ENCODE assay signal across 10 mouse cellular contexts in genomic region chr17:56121826-56122225, GRCm38 (mm10). TPM values are rescaled to one million over a fixed set of nuclear protein-coding genes. Genes with fewer than 3 reads are reported as not detected.
A peak's percentile ranks its signal among the peaks of the same experiment; 100 is the strongest.
DNase-seq lines count a peak whose midpoint lies in the region; ATAC-seq and TF ChIP-seq lines count a peak whose summit lies in the region.
"Had no signal": no experiment of that assay in that cellular context is flagged by ENCODE, and none has a peak within 500 bp of the region (broad histone marks: within the 10 kb centered on the region; RNA-seq: fewer than 3 reads in every experiment).

Gene Lrg1, minus strand, starts transcription at chr17:56122001.

- no peak for TF ChIP-seq CTCF in E14TG2a.4 (conservative IDR thresholded peaks at IDR 0.05; ENCODE audit: low read length)

- 63% methylated on average over 2 of the region's 2 CpGs for WGBS in midbrain, embryonic 15.5 days

- no peaks in the 10 kb centered on the region for H3K36me3 ChIP-seq in E14TG2a.4 (ENCODE audit: insufficient read depth, low read length)
- peaks cover 27% of the 10 kb centered on the region for H3K36me3 ChIP-seq in midbrain, embryonic 15.5 days (replicated peaks)

- peaks cover 77% of the 10 kb centered on the region for H3K27me3 ChIP-seq in E14TG2a.4 (ENCODE audit: insufficient read depth, low read length)
- H3K27me3 ChIP-seq in midbrain, embryonic 15.5 days (replicated peaks) = peaks cover 65% of the 10 kb centered on the region

- no peak for DNase-seq in heart, adult 18-20 months
- no peak for DNase-seq in heart, postnatal 4 days
- DNase-seq in heart, postnatal 14 days = no peak
- DNase-seq in T-cell, adult 2 months (ENCODE audit: low spot score) = no peak
- no peak for DNase-seq in retina, postnatal 1 day
- DNase-seq: kidney, adult 11 months; left cerebral cortex, postnatal 4 days had no signal

- H3K4me1 ChIP-seq in E14TG2a.4 (replicated peaks; ENCODE audit: low read depth, low read length) = peaks cover 47% of the 10 kb centered on the region
- peaks cover 7% of the 10 kb centered on the region; the same call in 1 of the 2 replicates for H3K4me1 ChIP-seq in brown adipose tissue, adult 24 weeks (ENCODE audit: control insufficient read depth, insufficient read depth, insufficient read length, low read length)
- H3K4me1 ChIP-seq in midbrain, embryonic 15.5 days = peaks cover 6% of the 10 kb centered on the region

- H3K27ac ChIP-seq in brown adipose tissue, adult 24 weeks (replicated peaks; ENCODE audit: low read depth, low read length) = peak within 1 kb of the TSS; percentile 78
- H3K27ac ChIP-seq in midbrain, embryonic 15.5 days = no peak within 1 kb of the TSS

- H3K9me3 ChIP-seq in E14TG2a.4 (ENCODE audit: low read length) = peaks cover 10% of the 10 kb centered on the region
- H3K9me3 ChIP-seq in midbrain, embryonic 15.5 days = peaks cover 7% of the 10 kb centered on the region; the same call in 1 of the 2 replicates

- no peak within 1 kb of the TSS for H3K4me2 ChIP-seq in midbrain, embryonic 15.5 days

- intact Hi-C loops in heart, postnatal 14 days (cut with DNase I) = no loop called here

- H3K9ac ChIP-seq in midbrain, embryonic 15.5 days = no peak within 1 kb of the TSS

- ATAC-seq in midbrain, embryonic 15.5 days (replicated peaks) = no peak

- H3K4me3 ChIP-seq in E14TG2a.4 (replicated peaks; ENCODE audit: low read length) = peak within 1 kb of the TSS; percentile 78
- H3K4me3 ChIP-seq in brown adipose tissue, adult 24 weeks (ENCODE audit: insufficient read depth, low read depth, low read length) = peak within 1 kb of the TSS; percentile 64
- no peak within 1 kb of the TSS for H3K4me3 ChIP-seq in midbrain, embryonic 15.5 days

RNA-seq across cellular contexts. Expression of gene Lrg1, which starts in this region (rescaled TPM):
- total RNA-seq in heart, adult 18-20 months (2021) = 10 to 100 TPM; 56.2 to 65.4 TPM
- 1 to 10 TPM; 5.2 TPM for total RNA-seq in heart, postnatal 4 days (2021)
- 61.5 and 101 TPM in 2 replicates for polyA plus RNA-seq in brown adipose tissue, adult 24 weeks (2012; ENCODE audit: insufficient read depth, insufficient read length, missing spikeins)
- total RNA-seq in heart, postnatal 14 days (2021) = 10 to 100 TPM; 36.7 to 45.8 TPM
- polyA plus RNA-seq in midbrain, embryonic 15.5 days (2015; fragmentation: Nextera tagmentation; extraction: Ambion mirVana) = 0.12 and 0.28 TPM in 2 replicates
- total RNA-seq: left cerebral cortex, postnatal 4 days had no signal

Comparison
In these comparisons a context has a peak if more than half of its experiments do, and no peak if none do; other contexts are left out.
1. RNA of gene Lrg1 (total RNA-seq): 56.2 to 65.4 TPM in heart, adult 18-20 months and 36.7 to 45.8 TPM in heart, postnatal 14 days; 5.2 TPM in heart, postnatal 4 days; every median in the first group is over 4 times any median in the second.
2. RNA of gene Lrg1 (polyA plus RNA-seq): 61.5 to 101 TPM in brown adipose tissue, adult 24 weeks; 0.12 to 0.28 TPM in midbrain, embryonic 15.5 days; every median in the first group is over 10 times any median in the second.